Mouse (Mus musculus) bone marrow, adult 2 months (tissue): Measurements from ENCODE around the gene D16Ertd472e. TPM values are rescaled to one million over a fixed set of nuclear protein-coding genes. Genes with fewer than 3 reads are reported as not detected.

Experiments used
- H3K27ac ChIP-seq: fragments of 200-500 bp; 2 replicates; pipeline ENCODE4 v1.5.1; 2012; ENCODE audit warnings: low read depth, mild to moderate bottlenecking, control low read depth, inconsistent platforms, low read length; ENCODE audit not compliant: control insufficient read depth, poor library complexity, insufficient read depth
- H3K4me1 ChIP-seq: fragments of 200-500 bp; 2 replicates; pipeline ENCODE4 v1.6.1; 2011; ENCODE audit warnings: low read length; ENCODE audit not compliant: control insufficient read depth, insufficient read depth
- H3K4me3 ChIP-seq: fragments of 200-500 bp; replicated peaks from 2 replicates; pipeline ENCODE3; 2011; ENCODE audit warnings: mild to moderate bottlenecking, low read depth, low read length, control low read depth; ENCODE audit not compliant: control insufficient read depth
- CTCF ChIP-seq: fragments of 200-500 bp; IDR thresholded peaks from 2 replicates; pipeline ENCODE4 v1.5.1; 2011; ENCODE audit warnings: low read length, control low read depth; ENCODE audit not compliant: control insufficient read depth, insufficient read depth
- POLR2A ChIP-seq: fragments of 200-500 bp; IDR thresholded peaks from 2 replicates; pipeline ENCODE4 v1.6.1; 2011; ENCODE audit warnings: low read depth, mild to moderate bottlenecking, control low read depth, low read length, borderline replicate concordance; ENCODE audit not compliant: control insufficient read depth
- WGBS: fragments of 180-500 bp; shearing (Covaris S2); methylation state at CpG from one replicate; pipeline ENCODE4 v1.1.7; 2018; 5-methylcytosine and 5-hydroxymethylcytosine counted together
- polyA plus RNA-seq: library from polyadenylated mRNA; stranded (reverse); fragments of >200 nt; gene quantifications from 2 replicates; pipeline ENCODE4 v1.2.4, GENCODE M21; 2011; ENCODE audit warnings: low replicate concordance; ENCODE audit not compliant: missing spikeins, insufficient read depth, insufficient read length

The D16Ertd472e gene
- polyA plus RNA-seq, 1 experiment = 3.8 TPM

DNA sequence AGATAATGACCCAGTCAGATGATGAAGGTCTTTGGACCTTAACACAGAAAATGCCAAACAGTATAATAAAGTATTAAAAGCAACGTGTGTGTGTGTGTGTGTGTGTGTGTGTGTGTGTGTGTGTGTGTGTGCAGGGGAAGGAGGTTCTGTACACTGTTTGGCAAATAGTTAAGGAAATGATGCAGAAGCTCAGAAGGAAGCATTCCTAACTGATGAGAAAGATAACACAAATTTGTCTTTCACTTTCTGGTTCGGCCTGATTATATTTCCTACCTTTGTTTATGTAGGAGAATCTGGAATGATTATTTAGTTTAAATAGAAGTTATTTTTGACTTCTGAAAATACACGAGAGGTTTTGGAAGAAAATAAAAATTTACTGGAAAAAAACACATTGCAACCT is 17.6 kb upstream of the D16Ertd472e start:
- H3K4me3 ChIP-seq = no peak overlapping the region
- TF ChIP-seq CTCF = no peak
- no peak for TF ChIP-seq POLR2A
- no peak overlapping the region for H3K27ac ChIP-seq
- 30% methylated on average over 3 of the region's 3 CpGs for WGBS
- H3K4me1 ChIP-seq = no peaks in the 10 kb centered on the region

DNA sequence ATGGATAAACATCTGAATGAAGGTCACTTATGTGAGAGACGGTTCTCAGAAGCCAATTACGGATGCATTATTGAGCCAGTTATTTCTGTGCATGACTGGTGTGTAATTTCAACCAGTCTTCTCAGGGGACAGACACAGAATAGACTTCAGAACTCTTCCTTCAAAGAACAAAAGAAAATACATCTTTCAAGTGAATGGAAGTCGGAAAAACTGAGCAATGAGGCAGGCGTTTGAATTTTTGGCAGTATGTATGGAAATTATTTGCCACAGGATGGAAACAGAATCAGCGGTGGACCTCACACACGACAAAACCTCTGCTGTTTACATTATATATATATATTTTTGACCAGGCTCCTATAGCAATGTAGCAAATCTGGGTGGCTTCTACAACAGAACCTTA is 14.6 kb upstream of the D16Ertd472e start:
- 87% methylated on average over 6 of the region's 6 CpGs for WGBS
- no peak overlapping the region for H3K4me3 ChIP-seq
- H3K27ac ChIP-seq = no peak overlapping the region
- no peaks in the 10 kb centered on the region for H3K4me1 ChIP-seq
- no peak for TF ChIP-seq POLR2A
- TF ChIP-seq CTCF = no peak

DNA sequence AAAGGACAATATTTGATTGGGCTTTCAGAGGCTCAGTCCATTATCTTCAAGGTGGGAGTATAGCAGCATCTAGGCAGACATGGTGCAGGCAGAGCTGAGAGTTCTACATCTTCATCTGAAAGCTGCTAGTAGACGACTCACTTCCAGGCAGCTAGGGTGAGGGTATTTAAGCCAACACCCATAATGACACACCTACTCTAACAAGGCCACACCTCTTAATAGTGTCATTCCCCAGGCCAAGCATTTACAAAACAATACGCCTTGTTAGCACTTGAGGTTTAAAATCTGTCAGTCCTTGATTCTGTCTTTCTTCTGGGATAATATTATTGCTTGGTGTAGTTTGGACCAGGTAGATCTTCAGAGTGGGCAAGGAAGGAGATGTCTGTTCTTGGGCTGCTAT is 12.3 kb upstream of the D16Ertd472e start:
- TF ChIP-seq CTCF = no peak
- no peak for TF ChIP-seq POLR2A
- Histone ChIP-seq H3K27ac (no peak overlapping the region), H3K4me1 (no peaks in the 10 kb centered on the region; the same call in 1 of the 2 replicates), H3K4me3 (no peak overlapping the region)
- WGBS = 80% methylated on average over 2 of the region's 2 CpGs

DNA sequence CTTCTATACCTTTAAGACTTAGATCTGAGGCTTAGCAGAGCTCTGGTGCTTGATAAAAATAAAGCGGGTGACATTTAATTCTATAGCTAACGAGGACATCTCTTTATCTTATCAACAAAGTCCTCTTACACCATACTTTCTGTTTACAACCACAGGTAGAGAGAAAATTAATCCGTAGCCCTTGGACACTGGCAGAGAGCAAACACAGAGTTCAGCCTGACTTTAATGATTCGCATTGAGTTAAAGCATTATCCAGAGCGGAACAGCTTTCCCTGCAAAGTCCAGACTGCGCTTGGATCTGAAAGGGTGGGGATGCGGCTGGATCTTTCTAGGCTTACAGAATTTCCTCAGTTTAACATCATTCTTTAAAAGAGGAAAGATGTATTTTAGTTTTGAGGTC is 10.1 kb upstream of the D16Ertd472e start:
- Histone ChIP-seq H3K4me1 (no peaks in the 10 kb centered on the region; the same call in 1 of the 2 replicates), H3K27ac (no peak overlapping the region), H3K4me3 (no peak overlapping the region)
- TF ChIP-seq CTCF = no peak
- no peak for TF ChIP-seq POLR2A
- 79% methylated on average over 7 of the region's 7 CpGs for WGBS

DNA sequence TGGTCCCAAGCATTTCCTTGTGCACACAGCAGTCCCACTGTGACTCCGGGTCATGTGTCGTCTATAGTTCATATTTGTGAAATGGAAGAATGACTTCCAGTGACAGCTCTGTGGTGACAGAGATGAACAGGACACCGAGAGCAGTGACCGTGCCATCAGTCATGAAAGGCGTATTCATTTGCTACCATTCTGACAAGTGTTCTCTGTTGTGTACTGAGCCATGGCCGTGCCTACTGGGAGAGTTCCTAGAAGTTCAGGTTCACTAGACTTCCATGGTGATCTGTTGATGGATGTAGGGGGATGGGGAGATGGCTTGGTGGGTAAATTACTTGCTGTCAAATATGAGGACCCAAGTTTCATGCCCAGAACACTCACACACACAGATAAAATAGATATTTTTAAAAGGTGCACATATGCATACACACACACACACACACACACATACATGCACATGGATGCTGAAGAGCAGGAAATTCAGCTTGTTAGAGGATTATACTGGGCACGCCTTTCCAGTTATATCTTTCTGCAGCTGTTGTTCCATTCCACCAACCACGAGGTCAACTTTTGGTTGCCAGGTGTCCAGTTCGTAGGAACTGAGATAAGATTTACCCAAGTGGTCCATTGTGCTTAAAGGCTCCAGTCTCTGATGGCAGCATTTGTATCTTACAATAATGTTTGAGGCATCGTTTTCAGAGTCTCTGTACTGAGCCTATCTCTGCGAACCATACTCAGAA is 9.3 kb upstream of the D16Ertd472e start:
- Histone ChIP-seq H3K4me3 (no peak overlapping the region), H3K4me1 (no peaks in the 10 kb centered on the region; the same call in 1 of the 2 replicates), H3K27ac (no peak overlapping the region)
- WGBS = 71% methylated on average over 11 of the region's 11 CpGs
- no peak for TF ChIP-seq CTCF
- TF ChIP-seq POLR2A = no peak

DNA sequence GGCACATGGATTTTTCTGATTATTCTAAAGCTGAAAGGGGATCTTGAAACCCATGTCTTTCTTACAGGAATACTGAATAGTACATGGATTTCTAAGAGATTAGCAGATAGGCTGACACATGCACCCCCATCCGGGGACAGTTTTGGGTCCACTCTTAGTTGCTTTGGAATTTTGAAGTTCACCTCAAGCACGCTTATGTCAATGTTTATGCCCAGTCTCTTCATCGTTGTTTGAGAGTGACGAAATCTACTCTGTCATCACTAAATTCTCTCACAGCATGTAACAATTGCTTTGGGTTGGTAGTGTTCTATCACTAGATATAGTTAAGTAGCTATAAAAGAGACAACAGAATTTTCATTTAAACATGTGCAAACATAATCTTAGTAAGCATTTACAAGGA is 8.7 kb upstream of the D16Ertd472e start:
- Histone ChIP-seq H3K4me3 (no peak overlapping the region), H3K4me1 (no peaks in the 10 kb centered on the region; the same call in 1 of the 2 replicates), H3K27ac (no peak overlapping the region)
- no peak for TF ChIP-seq CTCF
- no peak for TF ChIP-seq POLR2A
- 70% methylated on average over 4 of the region's 4 CpGs for WGBS

DNA sequence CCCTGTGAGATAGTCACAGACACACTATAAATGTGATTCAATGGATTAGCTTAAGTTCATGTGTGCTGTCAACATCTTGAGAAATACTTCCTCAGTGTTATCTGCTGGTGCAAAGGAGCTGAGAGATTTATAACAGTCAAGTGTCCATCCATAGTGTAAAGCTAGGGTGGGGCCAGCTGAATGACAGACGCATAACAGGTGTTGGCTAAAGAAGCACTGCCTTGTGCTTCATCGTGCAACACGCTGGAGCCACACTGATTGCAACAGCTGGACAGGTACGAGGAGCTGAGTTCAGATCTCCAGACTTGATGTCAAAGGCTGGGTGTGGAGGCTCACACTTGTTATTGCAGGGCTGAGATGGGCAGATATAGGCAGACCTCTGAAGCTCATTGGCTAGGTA is 7.5 kb upstream of the D16Ertd472e start:
- Histone ChIP-seq H3K4me3 (no peak overlapping the region), H3K4me1 (peaks cover 1% of the 10 kb centered on the region; the same call in 1 of the 2 replicates), H3K27ac (no peak overlapping the region)
- TF ChIP-seq POLR2A (no peak), CTCF (no peak)
- WGBS = 77% methylated on average over 4 of the region's 4 CpGs

DNA sequence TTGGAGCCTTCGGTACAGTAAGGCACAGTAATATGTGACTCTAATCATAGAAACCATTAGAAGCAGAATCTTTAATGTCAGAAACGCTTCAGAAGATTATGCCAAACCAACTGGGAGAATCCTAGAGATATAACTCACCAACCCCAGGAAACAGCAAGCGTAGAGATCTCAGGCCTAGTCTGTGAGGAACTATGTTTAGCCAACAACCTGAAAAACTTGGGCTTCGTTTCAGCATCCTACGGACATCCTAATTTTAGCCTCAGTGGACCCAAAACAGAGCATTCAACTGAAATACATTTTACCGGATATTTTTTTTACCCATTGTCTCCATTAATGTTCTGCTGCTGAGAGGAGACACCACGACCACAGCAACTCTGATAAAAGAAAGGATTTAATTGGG is 3.9 kb upstream of the D16Ertd472e start:
- Histone ChIP-seq H3K27ac (no peak overlapping the region), H3K4me3 (no peak overlapping the region), H3K4me1 (peaks cover 1% of the 10 kb centered on the region; the same call in 1 of the 2 replicates)
- WGBS = 87% methylated on average over 7 of the region's 7 CpGs
- no peak for TF ChIP-seq POLR2A
